Mouse (Mus musculus): ENCODE data around the gene Sod1. TPM values are rescaled to one million over a fixed set of nuclear protein-coding genes. Genes with fewer than 3 reads are reported as not detected.
"Not testable (repeated sequence)": the region's sequence is repeated elsewhere in the genome, so short reads cannot be mapped to it uniquely, and the experiment has no call there.

Gene Sod1
- total RNA-seq, 4 experiments from 2014 or later = 1,130 to 1,752 (median 1,322) TPM

GRCm38 (mm10) chr16:90213477-90214339 lies 6.8 kb upstream of the Sod1 start:
- DNase-seq = no peak

GRCm38 (mm10) chr16:90214731-90215565 lies 5.6 kb upstream of the Sod1 start:
- DNase-seq = no peak

GRCm38 (mm10) chr16:90215879-90216278 lies 4.7 kb upstream of the Sod1 start:
- not testable (repeated sequence) for DNase-seq

DNA sequence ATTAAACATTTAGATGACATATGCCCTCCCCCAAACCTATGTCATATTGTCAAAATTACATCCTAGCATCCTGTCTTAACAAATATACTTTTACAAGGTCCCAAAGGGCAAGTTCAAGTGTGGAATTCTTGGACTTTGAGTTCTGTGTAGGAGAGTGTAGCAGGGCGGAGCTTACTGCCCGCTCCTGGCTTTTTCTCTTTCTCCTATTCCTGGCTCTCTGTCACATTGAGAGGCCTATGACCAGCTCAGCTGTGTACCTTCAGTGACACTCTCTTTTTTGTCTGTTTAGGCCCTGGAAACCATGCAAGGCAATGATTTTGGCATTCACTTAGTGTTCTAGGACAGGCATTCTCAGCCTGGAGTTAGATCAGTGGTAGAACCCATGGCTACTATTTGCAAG lies 4.1 kb upstream of the Sod1 start:
- no peak for DNase-seq

GRCm38 (mm10) chr16:90217356-90217755 lies 3.2 kb upstream of the Sod1 start:
- DNase-seq = no peak

GRCm38 (mm10) chr16:90217926-90218325 lies 2.6 kb upstream of the Sod1 start:
- DNase-seq = no peak

GRCm38 (mm10) chr16:90219445-90219844 lies 1.1 kb upstream of the Sod1 start:
- not testable (repeated sequence) for DNase-seq

GRCm38 (mm10) chr16:90220892-90221431 lies 408 bp downstream of the Sod1 start:
- peak; percentile 76 for DNase-seq

DNA sequence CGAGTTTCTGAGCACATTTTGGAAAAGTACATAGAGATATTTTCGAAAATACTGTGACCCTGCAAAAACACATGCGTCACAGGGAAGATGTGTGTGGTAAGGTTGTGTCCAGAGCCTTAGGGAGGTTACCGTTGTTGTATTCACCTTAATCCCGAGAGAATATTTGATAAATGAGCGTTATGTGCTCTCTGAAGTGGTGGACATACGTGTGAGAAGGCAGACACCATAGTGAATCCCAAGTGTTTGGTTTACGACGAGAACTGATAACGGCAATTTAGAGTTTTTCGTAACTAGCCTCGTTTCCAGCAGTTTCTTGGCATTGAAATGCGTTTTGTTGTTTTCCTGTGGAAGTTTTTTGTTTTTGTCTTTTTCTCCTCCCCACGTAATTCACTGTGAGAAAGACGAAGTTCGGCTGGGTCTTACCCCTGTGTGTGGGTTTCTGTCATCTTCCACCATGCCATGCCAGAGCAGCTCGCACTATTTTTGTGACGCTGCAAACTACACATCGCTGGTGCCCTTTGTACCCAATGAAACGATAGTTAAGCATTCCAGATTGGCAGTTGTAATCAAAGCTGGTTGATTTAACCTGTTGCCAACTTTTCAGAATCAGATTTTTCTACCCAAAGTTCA lies 1.0 kb downstream of the Sod1 start:
- DNase-seq = no peak

DNA sequence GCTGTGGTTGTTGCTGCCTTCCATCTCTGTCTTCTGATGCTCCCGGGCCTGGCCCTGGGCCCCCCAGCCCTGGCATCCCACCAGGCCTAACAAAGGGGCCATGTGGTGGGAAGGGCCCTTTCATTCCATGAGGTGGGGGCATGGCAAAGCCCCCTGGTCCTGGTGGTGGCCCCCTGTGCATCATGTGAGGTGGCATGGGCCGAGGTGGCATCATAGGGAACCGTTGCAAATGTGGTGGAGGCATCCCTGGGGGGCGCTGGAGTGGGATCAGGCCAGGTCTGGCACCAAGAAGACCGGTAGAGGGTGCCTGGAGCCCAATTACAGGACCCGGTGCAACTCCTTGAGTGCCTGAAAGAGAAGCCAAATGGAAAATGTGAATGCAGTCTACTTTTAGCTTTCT lies 9.3 kb downstream of the Sod1 start:
- no peak for DNase-seq

DNA sequence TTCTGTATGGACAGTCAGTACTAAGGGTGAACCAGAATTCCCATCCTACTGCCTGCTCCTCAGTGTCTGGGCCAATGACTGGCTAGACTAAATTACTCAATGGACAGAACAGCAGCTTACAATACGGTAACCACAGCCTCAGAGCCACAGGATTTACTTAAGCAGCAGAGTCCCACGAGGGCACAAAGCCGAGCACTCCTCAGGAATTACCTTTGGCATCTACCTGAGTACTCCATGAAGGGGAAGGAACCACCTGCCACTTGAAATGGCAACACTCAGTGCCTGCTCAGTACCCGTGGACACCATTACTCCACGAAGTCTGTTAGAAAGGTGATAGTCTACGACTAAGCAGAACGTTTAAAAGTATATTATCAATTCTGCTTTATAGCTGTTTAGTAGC lies 10.7 kb downstream of the Sod1 start:
- DNase-seq = no peak

GRCm38 (mm10) chr16:90233702-90234101 lies 13.1 kb downstream of the Sod1 start:
- no peak for DNase-seq

- peak; percentile 83 for DNase-seq
Observed at GRCm38 (mm10) chr16:90234617-90235016, 14.1 kb downstream of the Sod1 start.

DNA sequence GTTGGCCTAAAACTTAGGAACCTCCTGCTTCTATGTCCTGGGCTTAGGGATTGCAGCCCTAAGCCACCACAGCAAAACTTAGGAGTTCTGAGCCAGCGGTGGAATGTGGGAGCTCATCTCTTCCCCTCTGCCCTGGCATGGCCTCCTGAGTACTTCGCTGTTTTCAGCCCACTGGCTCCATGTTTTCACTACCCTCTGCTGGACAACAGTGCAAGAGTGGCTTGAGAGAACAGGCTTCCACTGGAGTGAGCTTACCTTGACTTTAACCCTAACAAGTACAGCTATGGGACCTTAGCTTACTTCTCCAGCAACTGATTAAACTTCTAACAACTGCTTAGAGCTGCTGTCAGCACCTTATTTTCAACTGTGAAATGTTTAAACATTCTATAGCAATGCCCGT lies 14.6 kb downstream of the Sod1 start:
- no peak for DNase-seq

GRCm38 (mm10) chr16:90239128-90239746 lies 18.7 kb downstream of the Sod1 start:
- DNase-seq = no peak

- DNase-seq = no peak
Observed at GRCm38 (mm10) chr16:90241875-90242274, 21.3 kb downstream of the Sod1 start.

DNA sequence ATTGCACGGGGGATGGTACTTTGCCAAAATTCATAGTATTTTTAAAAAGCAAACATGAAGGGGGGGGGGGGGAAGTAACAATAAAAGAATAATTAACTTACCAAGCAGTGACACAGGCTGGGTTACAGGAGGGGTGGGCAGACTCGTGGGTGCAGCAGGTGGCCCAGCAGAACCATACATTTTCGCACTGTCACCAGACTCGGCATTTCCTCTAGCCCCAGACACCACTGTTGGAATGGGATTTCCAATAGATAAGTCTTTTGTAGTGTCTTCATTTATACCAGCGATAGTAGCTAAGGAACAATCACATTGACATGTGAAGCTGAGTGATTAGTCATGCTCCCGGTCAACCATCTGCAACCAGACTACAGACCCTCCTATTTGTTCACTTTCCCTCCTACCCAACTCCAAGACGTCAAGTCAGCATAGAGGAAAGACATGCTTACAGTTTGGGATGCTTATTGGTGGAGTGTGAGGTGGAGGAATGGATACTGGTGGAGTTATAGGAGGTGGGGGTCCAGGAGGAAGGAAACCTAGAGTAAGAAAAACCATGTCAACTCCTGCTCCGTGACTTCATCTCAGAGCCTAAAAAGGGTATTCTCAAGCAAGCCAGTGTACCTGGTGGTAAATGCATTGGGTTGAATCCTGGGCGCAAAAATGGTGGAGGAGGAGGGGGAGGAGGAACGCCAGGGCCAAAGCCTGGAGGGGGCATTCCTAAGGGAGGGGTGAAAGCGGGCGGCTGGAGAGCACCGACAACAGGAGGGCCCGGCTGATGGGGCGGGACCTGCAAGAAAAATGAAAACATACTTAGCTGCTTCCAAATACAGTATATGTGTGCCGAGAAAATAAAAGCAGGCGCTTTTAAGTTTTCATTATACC lies 22.1 kb downstream of the Sod1 start:
- no peak for DNase-seq

GRCm38 (mm10) chr16:90250099-90250498 lies 29.5 kb downstream of the Sod1 start:
- DNase-seq = no peak

DNA sequence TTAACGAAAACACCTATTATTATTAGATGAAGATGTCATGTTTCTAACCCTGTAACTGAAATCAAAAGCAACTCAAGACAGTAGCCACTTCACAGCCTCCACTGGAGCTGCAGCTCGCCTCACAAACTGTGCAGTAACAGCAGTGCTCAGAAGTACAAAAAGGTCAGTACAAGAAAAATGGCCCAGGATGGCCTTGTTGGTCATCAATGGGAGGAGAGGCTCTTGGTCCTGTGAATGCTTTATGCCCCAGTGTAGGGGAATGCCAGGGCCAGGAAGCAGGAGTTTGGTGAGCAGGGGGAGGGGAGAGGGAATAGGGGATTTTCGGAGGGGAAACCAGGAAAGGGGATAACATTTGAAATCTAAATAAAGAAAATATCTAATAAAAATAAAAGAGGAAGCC lies 30.7 kb downstream of the Sod1 start:
- DNase-seq = peak; percentile 41

GRCm38 (mm10) chr16:90252521-90252920 lies 32.0 kb downstream of the Sod1 start:
- DNase-seq = no peak

GRCm38 (mm10) chr16:90258950-90259349 lies 38.4 kb downstream of the Sod1 start:
- DNase-seq = no peak
